Mouse (Mus musculus) midbrain, embryonic 14.5 days (tissue): ENCODE measurements around the gene Hcn2. TPM values are rescaled to one million over a fixed set of nuclear protein-coding genes. Genes with fewer than 3 reads are reported as not detected.

ENCODE experiments used
- ATAC-seq: fragments of 200-750 bp; cut with Nextera tagmentation; 2 replicates; pipeline ENCODE4 v1.8.0; 2017; ENCODE audit warnings: moderate number of reproducible peaks, moderate library complexity; ENCODE audit not compliant: low FRiP score, low TSS enrichment
- DNase-seq: peaks from one replicate; pipeline ENCODE4 v3.0.0-alpha.2; 2015
- H3K27ac ChIP-seq: fragments of 300-500 bp; sonication (generic); replicated peaks from 2 replicates; pipeline ENCODE4 v1.5.1; 2014; ENCODE audit warnings: mild to moderate bottlenecking, low read depth, low read length, moderate library complexity
- H3K27me3 ChIP-seq: fragments of 300-500 bp; sonication (generic); 2 replicates; pipeline ENCODE4 v1.6.1; 2014; ENCODE audit warnings: low read length, control low read depth, mixed read lengths; ENCODE audit not compliant: control insufficient read depth, insufficient read depth
- H3K36me3 ChIP-seq: fragments of 300-500 bp; sonication (generic); 2 replicates; pipeline ENCODE4 v1.6.1; 2014; ENCODE audit warnings: low read length, control low read depth; ENCODE audit not compliant: control insufficient read depth, insufficient read depth
- H3K4me1 ChIP-seq: fragments of 300-500 bp; sonication (generic); 2 replicates; pipeline ENCODE4 v1.6.1; 2014; ENCODE audit warnings: mild to moderate bottlenecking, antibody characterized with exemption, low read length, control low read depth; ENCODE audit not compliant: control insufficient read depth, insufficient read depth
- H3K4me2 ChIP-seq: fragments of 300-500 bp; sonication (generic); 2 replicates; pipeline ENCODE4 v1.6.1; 2014; ENCODE audit warnings: mild to moderate bottlenecking, low read length, moderate library complexity
- H3K4me3 ChIP-seq: fragments of 300-500 bp; sonication (generic); replicated peaks from 2 replicates; pipeline ENCODE4 v1.5.1; 2014; ENCODE audit warnings: low read depth, low read length
- H3K9ac ChIP-seq: fragments of 300-500 bp; sonication (generic); replicated peaks from 2 replicates; pipeline ENCODE4 v1.6.1; 2014; ENCODE audit warnings: mild to moderate bottlenecking, low read length, moderate library complexity
- H3K9me3 ChIP-seq: fragments of 300-500 bp; sonication (generic); 2 replicates; pipeline ENCODE4 v1.6.1; 2016; ENCODE audit warnings: low read length, control low read depth, mixed read lengths; ENCODE audit not compliant: control insufficient read depth
- WGBS: fragments of 180-500 bp; shearing (Covaris S2); extraction: QIAGEN DNeasy Blood & Tissue Kit; methylation state at CpG from one replicate; pipeline ENCODE4 v1.1.7; 2014; 5-methylcytosine and 5-hydroxymethylcytosine counted together
- polyA plus RNA-seq: library from polyadenylated mRNA; unstranded; fragments of >200 nt; fragmentation: Nextera tagmentation; extraction: Ambion mirVana; gene quantifications from 2 replicates; pipeline ENCODE4 v1.2.1, GENCODE M21; 2014

Gene Hcn2
- polyA plus RNA-seq, 1 experiment from 2014 or later: 0.89 TPM

DNA sequence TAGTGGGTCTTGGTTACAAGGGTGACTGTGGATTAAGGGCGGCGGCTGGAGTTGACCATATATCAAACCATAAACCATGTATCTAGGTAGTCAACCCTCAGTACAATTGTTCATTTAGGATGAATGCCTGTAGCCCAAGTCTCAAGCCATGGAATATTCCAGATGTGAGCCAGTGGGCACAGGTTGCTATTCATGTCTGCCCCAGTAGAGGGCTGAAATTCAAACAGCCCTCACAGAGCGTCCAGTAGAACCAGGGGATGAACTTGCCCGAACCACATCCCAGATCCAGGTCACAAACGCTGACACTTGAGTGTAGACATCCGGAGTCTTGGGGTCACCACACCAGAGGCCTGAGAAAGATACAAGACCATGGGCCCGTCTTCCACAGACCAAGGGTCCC is 66.6 kb downstream of the Hcn2 start:
- Histone ChIP-seq H3K27ac (no peak overlapping the region), H3K9ac (no peak overlapping the region), H3K27me3 (peaks cover 27% of the 10 kb centered on the region; the same call in 1 of the 2 replicates), H3K4me1 (peaks cover 7% of the 10 kb centered on the region; the same call in 1 of the 2 replicates), H3K4me3 (no peak overlapping the region), H3K36me3 (no peaks in the 10 kb centered on the region), H3K4me2 (no peak overlapping the region), H3K9me3 (no peaks in the 10 kb centered on the region)
- DNase-seq: no peak
- WGBS: 59% methylated on average over 7 of the region's 7 CpGs
- ATAC-seq: no peak

DNA sequence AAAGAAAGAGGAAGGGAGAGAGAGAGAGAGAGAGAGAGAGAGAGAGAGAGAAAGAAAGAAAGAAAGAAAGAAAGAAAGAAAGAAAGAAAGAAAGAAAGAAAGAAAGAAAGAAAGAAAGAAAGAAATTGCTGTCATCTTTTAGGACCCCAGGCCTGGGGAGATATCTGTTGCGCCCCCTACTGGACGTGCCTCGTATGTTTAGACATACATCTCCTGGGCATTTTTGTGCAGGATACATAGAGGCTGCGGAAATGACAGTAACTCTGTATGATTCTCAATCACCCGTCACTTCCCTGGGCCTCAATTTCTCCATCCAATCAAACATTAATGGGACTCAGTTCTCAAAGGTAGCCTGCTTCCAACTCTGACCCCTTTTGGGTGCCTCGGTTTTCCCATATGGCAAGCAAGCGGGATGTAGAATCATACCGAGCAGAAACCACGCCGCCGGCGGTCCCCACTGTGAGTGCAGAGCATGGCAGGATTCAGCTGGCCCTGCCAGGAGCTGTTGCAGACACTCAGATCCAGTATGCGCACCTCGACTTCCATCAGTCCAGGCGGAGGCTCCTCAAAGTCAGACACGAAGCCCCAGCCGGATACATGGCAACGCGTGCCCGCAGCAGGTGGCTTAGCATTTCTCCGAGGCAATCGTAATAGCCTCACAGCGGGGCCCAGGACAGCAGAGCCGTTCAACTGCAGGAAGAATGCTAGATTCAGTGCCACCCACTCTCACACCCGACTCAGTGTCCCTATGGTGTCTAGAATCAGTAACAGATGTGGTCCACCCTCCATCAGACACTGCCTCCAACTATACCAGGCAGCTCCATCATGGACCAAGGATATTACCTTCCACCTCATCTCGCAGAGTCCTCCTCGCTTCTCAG is 67.7 kb downstream of the Hcn2 start:
- H3K9ac ChIP-seq: 0 out of 2 replicates have a peak overlapping the region, but pooled peaks have one; percentile 1
- DNase-seq: peak; percentile 73
- H3K27ac ChIP-seq: no peak overlapping the region
- 37% methylated on average over 27 of the region's 27 CpGs for WGBS
- no peak overlapping the region for H3K4me3 ChIP-seq
- no peaks in the 10 kb centered on the region for H3K36me3 ChIP-seq
- H3K4me1 ChIP-seq: peaks cover 7% of the 10 kb centered on the region; the same call in 1 of the 2 replicates
- ATAC-seq: no peak
- H3K27me3 ChIP-seq: peaks cover 20% of the 10 kb centered on the region; the same call in 1 of the 2 replicates
- no peak overlapping the region for H3K4me2 ChIP-seq
- no peaks in the 10 kb centered on the region for H3K9me3 ChIP-seq

Other genes with a start within 250 kb of the Hcn2 start
- not detected in 2 replicates for gene Vmn2r83, start 247.9 kb upstream of the Hcn2 start, polyA plus RNA-seq
- 14.7 and 19.1 TPM in 2 replicates for gene Plpp2, start 182.8 kb upstream of the Hcn2 start, polyA plus RNA-seq
- 48.8 and 64.3 TPM in 2 replicates for gene Mier2, start 161.4 kb upstream of the Hcn2 start, polyA plus RNA-seq
- gene Theg, start 129.3 kb upstream of the Hcn2 start, polyA plus RNA-seq: not detected in 2 replicates
- gene C2cd4c, start 102.6 kb upstream of the Hcn2 start, polyA plus RNA-seq: 0.84 and 1.4 TPM in 2 replicates
- 17.2 and 21.6 TPM in 2 replicates for gene Shc2, start 78.7 kb upstream of the Hcn2 start, polyA plus RNA-seq
- 0.17 and 0.40 TPM in 2 replicates for gene Odf3l2, start 70.9 kb upstream of the Hcn2 start, polyA plus RNA-seq
- 0.31 and 1.00 TPM in 2 replicates for gene Madcam1, start 52.1 kb upstream of the Hcn2 start, polyA plus RNA-seq
- 94.4 and 110 TPM in 2 replicates for gene Tpgs1, start 47.3 kb upstream of the Hcn2 start, polyA plus RNA-seq
- 80.4 and 94.9 TPM in 2 replicates for gene Cdc34, start 34.4 kb upstream of the Hcn2 start, polyA plus RNA-seq
- 1.1 and 1.5 TPM in 2 replicates for gene Gzmm, start 27.6 kb upstream of the Hcn2 start, polyA plus RNA-seq
- 680 and 689 TPM in 2 replicates for gene Bsg, start 12.1 kb upstream of the Hcn2 start, polyA plus RNA-seq
- 35.9 and 39.8 TPM in 2 replicates for gene Polrmt, start 29.9 kb downstream of the Hcn2 start, polyA plus RNA-seq
- gene Fgf22, start 38.4 kb downstream of the Hcn2 start, polyA plus RNA-seq: 0.87 and 1.0 TPM in 2 replicates
- 92.8 and 94.6 TPM in 2 replicates for gene Rnf126, start 50.3 kb downstream of the Hcn2 start, polyA plus RNA-seq
- 0.80 and 1.5 TPM in 2 replicates for gene Fstl3, start 60.6 kb downstream of the Hcn2 start, polyA plus RNA-seq
- 0.30 TPM in 1 of 2 replicates, not detected in the other for gene Prss57, start 74.3 kb downstream of the Hcn2 start, polyA plus RNA-seq
- gene Palm, start 76.9 kb downstream of the Hcn2 start, polyA plus RNA-seq: 270 and 307 TPM in 2 replicates
- 0.45 and 1.5 TPM in 2 replicates for gene Misp, start 104.4 kb downstream of the Hcn2 start, polyA plus RNA-seq
- gene Ptbp1, start 137.8 kb downstream of the Hcn2 start, polyA plus RNA-seq: 47.5 and 74.0 TPM in 2 replicates
- gene Prtn3, start 157.8 kb downstream of the Hcn2 start, polyA plus RNA-seq: 14.9 and 16.7 TPM in 2 replicates
- gene Plppr3, start 158.0 kb downstream of the Hcn2 start, polyA plus RNA-seq: 342 and 375 TPM in 2 replicates
- not detected in 2 replicates for gene Elane, start 169.6 kb downstream of the Hcn2 start, polyA plus RNA-seq
- not detected in 2 replicates for gene Cfd, start 174.2 kb downstream of the Hcn2 start, polyA plus RNA-seq
- 57.2 and 58.8 TPM in 2 replicates for gene Med16, start 192.3 kb downstream of the Hcn2 start, polyA plus RNA-seq
- 3.5 and 8.6 TPM in 2 replicates for gene Gm26602, start 194.2 kb downstream of the Hcn2 start, polyA plus RNA-seq
- 2.4 and 2.9 TPM in 2 replicates for gene Kiss1r, start 200.3 kb downstream of the Hcn2 start, polyA plus RNA-seq
- 220 and 229 TPM in 2 replicates for gene R3hdm4, start 204.6 kb downstream of the Hcn2 start, polyA plus RNA-seq
- 2.4 and 4.0 TPM in 2 replicates for gene Arid3a, start 210.4 kb downstream of the Hcn2 start, polyA plus RNA-seq
- 89.6 and 117 TPM in 2 replicates for gene Wdr18, start 243.5 kb downstream of the Hcn2 start, polyA plus RNA-seq